Mouse (Mus musculus) gonadal fat pad, adult 2 months (tissue): ENCODE data around the gene Cd44. TPM values are rescaled to one million over a fixed set of nuclear protein-coding genes. Genes with fewer than 3 reads are reported as not detected.

ENCODE experiments used
- DNase-seq: peaks from one replicate; pipeline ENCODE4 v3.0.0-alpha.2; 2012; ENCODE audit warnings: low read depth
- polyA plus RNA-seq: library from polyadenylated mRNA; depleted of rRNA; stranded (reverse); fragments of >200 nt; gene quantifications from 2 replicates; pipeline ENCODE4 v1.2.3, GENCODE M21; 2012

Cd44 gene
- polyA plus RNA-seq, 1 experiment: 12.5 TPM

GRCm38 (mm10) chr2:102913833-102914545 is 12.5 kb upstream of the Cd44 start:
- DNase-seq: no peak

GRCm38 (mm10) chr2:102912951-102913350 is 11.5 kb upstream of the Cd44 start:
- DNase-seq: no peak

DNA sequence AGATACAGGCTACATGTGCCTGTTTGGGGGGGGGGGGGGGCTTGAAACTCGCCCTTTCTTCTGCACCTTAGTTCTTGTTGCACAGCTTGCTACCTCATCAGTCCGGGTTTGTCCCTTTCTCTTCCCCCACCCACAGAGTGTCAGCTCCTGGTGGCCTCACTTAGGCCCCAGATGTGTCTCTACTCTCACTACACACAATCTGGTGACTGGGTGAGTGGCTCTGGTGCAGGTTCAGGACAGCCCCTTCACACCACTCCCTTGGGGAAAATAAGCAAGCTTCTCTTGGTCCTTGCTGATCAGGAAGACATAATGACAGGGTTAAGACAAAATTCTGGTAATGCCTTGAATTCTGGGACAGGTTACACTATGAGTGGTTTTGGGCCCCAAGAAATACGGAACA is 11.0 kb upstream of the Cd44 start:
- DNase-seq: no peak

GRCm38 (mm10) chr2:102909403-102909802 is 7.9 kb upstream of the Cd44 start:
- no peak for DNase-seq

- DNase-seq: no peak
Observed at GRCm38 (mm10) chr2:102905604-102906003, 4.1 kb upstream of the Cd44 start.

DNA sequence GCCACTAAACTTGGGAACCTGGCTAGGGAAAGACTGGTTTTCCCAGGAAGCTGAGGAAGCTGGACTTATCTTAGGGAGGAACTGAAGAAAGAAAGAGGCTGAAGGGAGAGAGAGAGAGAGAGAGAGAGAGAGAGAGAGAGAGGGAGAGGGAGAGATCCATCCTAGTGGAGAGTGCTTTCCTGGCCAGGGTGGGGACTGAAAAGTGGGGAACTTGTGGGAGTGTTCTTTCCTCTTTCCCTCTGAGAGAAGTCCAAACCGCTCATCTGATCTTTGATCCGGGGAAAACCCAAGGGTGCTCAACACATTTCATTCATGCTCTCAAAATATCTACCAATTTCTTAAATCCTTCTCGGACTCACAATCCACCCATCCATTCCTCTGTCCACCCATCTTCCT is 361 bp upstream of the Cd44 start:
- DNase-seq: no peak

GRCm38 (mm10) chr2:102900230-102900721 is 1.2 kb downstream of the Cd44 start:
- no peak for DNase-seq

GRCm38 (mm10) chr2:102899238-102899637 is 2.2 kb downstream of the Cd44 start:
- no peak for DNase-seq

GRCm38 (mm10) chr2:102898585-102898984 is 2.9 kb downstream of the Cd44 start:
- no peak for DNase-seq

GRCm38 (mm10) chr2:102896154-102896553 is 5.3 kb downstream of the Cd44 start:
- DNase-seq: no peak

- DNase-seq: no peak
Observed at GRCm38 (mm10) chr2:102895197-102895596, 6.3 kb downstream of the Cd44 start.

GRCm38 (mm10) chr2:102894785-102895184 is 6.7 kb downstream of the Cd44 start:
- no peak for DNase-seq

GRCm38 (mm10) chr2:102888688-102889225 is 12.7 kb downstream of the Cd44 start:
- DNase-seq: no peak

GRCm38 (mm10) chr2:102887137-102887536 is 14.3 kb downstream of the Cd44 start:
- no peak for DNase-seq

GRCm38 (mm10) chr2:102886306-102886935 is 15.0 kb downstream of the Cd44 start:
- no peak for DNase-seq

GRCm38 (mm10) chr2:102882597-102883272 is 18.7 kb downstream of the Cd44 start:
- DNase-seq: no peak

DNA sequence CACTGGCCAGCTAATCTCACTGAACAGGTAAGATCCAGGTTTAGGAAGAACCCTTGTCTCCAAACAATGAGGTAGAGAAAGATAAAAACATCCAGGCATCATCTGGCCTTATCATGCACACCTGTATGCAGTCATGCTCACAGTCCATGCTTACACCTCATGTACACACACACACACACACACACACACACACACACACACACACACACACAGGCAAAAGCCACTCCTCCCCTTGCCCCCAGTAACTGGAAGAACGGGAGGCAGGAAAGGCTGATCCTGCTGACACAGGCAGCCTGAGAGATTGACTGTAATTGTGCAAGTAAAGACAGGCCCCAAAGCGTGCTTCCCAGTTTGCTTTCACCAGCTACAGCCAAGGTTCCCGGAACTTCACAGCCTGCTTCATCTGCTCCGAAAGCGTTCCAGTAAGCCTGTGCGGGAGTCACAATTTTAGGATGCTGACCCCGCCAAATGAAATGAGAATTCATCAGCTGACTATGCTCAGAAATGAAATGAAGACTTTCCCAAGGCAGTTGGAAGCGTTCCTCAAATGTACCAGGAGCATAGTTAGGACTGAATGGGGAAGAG is 19.4 kb downstream of the Cd44 start:
- DNase-seq: no peak

GRCm38 (mm10) chr2:102878513-102878912 is 23.0 kb downstream of the Cd44 start:
- DNase-seq: no peak

DNA sequence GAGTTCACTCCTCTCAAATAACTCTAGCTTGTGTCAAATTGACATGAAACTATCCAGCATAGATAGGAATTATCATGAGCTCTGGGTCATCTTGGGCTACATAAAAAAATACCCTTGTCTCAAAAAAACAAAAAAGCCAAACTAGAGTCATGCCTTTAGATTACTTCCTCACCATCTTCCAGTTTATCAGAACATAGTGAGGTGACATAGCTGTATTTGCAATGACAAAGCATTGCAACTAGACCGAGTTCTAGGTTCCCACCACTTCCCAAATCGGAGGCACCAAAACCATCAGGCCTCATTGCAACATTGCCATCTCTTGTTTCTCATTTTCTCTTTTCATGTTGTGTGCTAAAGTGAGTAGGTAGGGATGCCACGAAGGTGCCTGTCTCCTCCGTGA is 24.0 kb downstream of the Cd44 start:
- DNase-seq: no peak

DNA sequence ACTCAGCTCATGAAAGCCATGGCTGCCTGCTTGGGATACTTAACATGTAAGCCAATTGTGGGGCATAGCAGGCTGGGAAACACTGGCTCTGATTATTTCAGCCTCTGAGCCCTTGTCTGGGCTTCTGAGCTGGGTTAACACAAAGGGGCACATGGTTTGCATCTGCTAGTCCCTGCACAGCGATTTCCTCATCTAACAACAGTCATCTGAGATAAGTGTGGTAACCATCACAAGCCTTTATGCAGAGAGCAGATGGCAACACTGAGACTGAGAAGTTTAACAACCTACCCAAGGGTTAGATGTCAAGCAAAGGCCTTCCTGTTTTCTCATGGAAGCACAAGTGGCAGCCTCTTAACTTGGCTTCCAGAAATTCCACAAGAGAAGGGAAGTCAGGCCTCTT is 25.3 kb downstream of the Cd44 start:
- DNase-seq: no peak

GRCm38 (mm10) chr2:102873848-102874247 is 27.6 kb downstream of the Cd44 start:
- no peak for DNase-seq

DNA sequence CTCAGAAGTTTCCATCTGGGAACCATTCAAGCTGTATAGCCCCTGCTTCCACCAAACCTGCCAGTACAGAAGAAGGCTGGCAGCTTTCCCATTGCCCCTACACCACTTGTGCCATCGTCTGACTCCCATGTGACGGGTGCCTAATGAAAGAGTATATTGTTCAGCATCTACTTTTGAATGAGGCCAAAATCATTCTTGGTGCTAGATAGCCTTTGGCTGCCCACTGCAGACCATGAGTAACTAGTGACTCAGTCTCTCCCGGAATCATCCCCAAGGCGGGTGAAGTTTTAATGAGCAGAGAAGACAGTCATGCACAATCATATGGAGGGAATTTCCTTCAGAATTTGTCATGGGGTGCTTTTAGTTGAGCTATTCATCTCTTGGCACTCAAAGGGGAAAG is 28.3 kb downstream of the Cd44 start:
- no peak for DNase-seq
